Mouse (Mus musculus): Measurements from ENCODE around the gene Usp7. TPM values are rescaled to one million over a fixed set of nuclear protein-coding genes. Genes with fewer than 3 reads are reported as not detected.
A peak's percentile ranks its signal among the peaks of the same experiment; 100 is the strongest.

Usp7 gene
- total and polyA plus RNA-seq, 3 experiments, result 94.2 to 425 (median 101) TPM

GRCm38 (mm10) chr16:8736757-8737156 lies 55.4 kb downstream of the Usp7 start:
- Histone ChIP-seq H3K27me3 (ENCODE audit: control insufficient read depth in 1 of 2, insufficient read depth in 2 of 2, low read length in 2 of 2) (no peaks in the 10 kb centered on the region), H3K4me1 (ENCODE audit: control insufficient read depth in 1 of 2, insufficient read depth in 2 of 2, low read length in 2 of 2) (peaks cover 4 to 30% of the 10 kb centered on the region in 2 experiments; a peak in 3 of 4 replicates), H3K9me3 (replicated peaks; ENCODE audit: insufficient read depth, low read length) (no peaks in the 10 kb centered on the region), H3K4me3 (ENCODE audit: control insufficient read depth in 1 of 2, insufficient read depth in 1 of 2, low read depth in 2 of 2, low read length in 2 of 2) (peak overlapping the region; percentile 73 to 93), H3K27ac (ENCODE audit: control insufficient read depth, low read depth, low read length) (no peak overlapping the region), H3K79me2 (ENCODE audit: control insufficient read depth, insufficient read depth, low read length, poor library complexity) (peaks cover 69% of the 10 kb centered on the region), H3K36me3 (ENCODE audit: control insufficient read depth in 1 of 2, insufficient read depth in 2 of 2, low read length in 2 of 2) (peaks cover 4 to 23% of the 10 kb centered on the region in 2 experiments), H3K9ac (ENCODE audit: control insufficient read depth, low read depth, low read length, poor library complexity, severe bottlenecking) (peak overlapping the region; percentile 97)
- peak; percentile 68 for DNase-seq (ENCODE audit: low read depth, low spot score)
- no peak for TF ChIP-seq HCFC1 (IDR thresholded peaks at IDR 0.05; ENCODE audit: low read depth, low read length)
- no peak for TF ChIP-seq SMC3 (IDR thresholded peaks at IDR 0.05; ENCODE audit: low read depth, low read length)
- TF ChIP-seq ETS1 (IDR thresholded peaks at IDR 0.05; ENCODE audit: low read depth, low read length), result peak; percentile 46
- TF ChIP-seq NELFE (IDR thresholded peaks at IDR 0.05; ENCODE audit: low read depth, low read length), result no peak
- no peak for TF ChIP-seq E2F4 (IDR thresholded peaks at IDR 0.05; ENCODE audit: borderline replicate concordance, low read depth, low read length)
- TF ChIP-seq NRF1 (IDR thresholded peaks at IDR 0.05; ENCODE audit: insufficient read depth, low read depth, low read length, poor library complexity, severe bottlenecking), result no peak
- TF ChIP-seq POLR2A (IDR thresholded peaks at IDR 0.05; ENCODE audit: control insufficient read depth in 1 of 2, insufficient read depth in 1 of 2, low read depth in 1 of 2, low read length in 2 of 2, poor library complexity in 1 of 2), result no peak
- TF ChIP-seq POLR2AphosphoS5 (IDR thresholded peaks at IDR 0.05; ENCODE audit: borderline replicate concordance, low read depth, low read length), result no peak
- TF ChIP-seq BHLHE40 (IDR thresholded peaks at IDR 0.05; ENCODE audit: borderline replicate concordance, low read depth, low read length), result no peak
- peak; percentile 11 for TF ChIP-seq SIN3A (IDR thresholded peaks at IDR 0.05; ENCODE audit: low read length)
- TF ChIP-seq MYB (IDR thresholded peaks at IDR 0.05; ENCODE audit: low read depth, low read length), result no peak
- peak; percentile 44; the same call in 1 of the 2 replicates for TF ChIP-seq RCOR1 (IDR thresholded peaks at IDR 0.05; ENCODE audit: low read depth, low read length)
- TF ChIP-seq GATA1 (IDR thresholded peaks at IDR 0.05; ENCODE audit: low read depth, low read length), result peak; percentile 69
- no peak for TF ChIP-seq MYC (IDR thresholded peaks at IDR 0.05; ENCODE audit: low read depth, low read length)
- TF ChIP-seq CHD2 (IDR thresholded peaks at IDR 0.05; ENCODE audit: low read length), result no peak
- TF ChIP-seq USF1 (IDR thresholded peaks at IDR 0.05; ENCODE audit: low read depth, low read length), result no peak
- TF ChIP-seq EP300 (IDR thresholded peaks at IDR 0.05; ENCODE audit: low read depth in 1 of 2, low read length in 2 of 2), result peak; percentile 51 to 72
- TF ChIP-seq ZMIZ1 (IDR thresholded peaks at IDR 0.05; ENCODE audit: low read depth, low read length), result no peak
- TF ChIP-seq POLR2AphosphoS2 (IDR thresholded peaks at IDR 0.05; ENCODE audit: low read length), result no peak
- TF ChIP-seq RAD21 (IDR thresholded peaks at IDR 0.05; ENCODE audit: low read depth, low read length), result no peak
- TF ChIP-seq ELF1 (IDR thresholded peaks at IDR 0.05; ENCODE audit: low read depth, low read length), result no peak
- peak; percentile 80 for TF ChIP-seq TCF12 (IDR thresholded peaks at IDR 0.05; ENCODE audit: low read depth, low read length)
- no peak for TF ChIP-seq JUND (IDR thresholded peaks at IDR 0.05; ENCODE audit: low read depth, low read length)
- TF ChIP-seq MXI1 (IDR thresholded peaks at IDR 0.05; ENCODE audit: low read depth, low read length), result no peak
- no peak for TF ChIP-seq MAFK (IDR thresholded peaks at IDR 0.05; ENCODE audit: borderline replicate concordance, low read depth, low read length)
- no peak for TF ChIP-seq MAX (IDR thresholded peaks at IDR 0.05; ENCODE audit: low read length)
- no peak for TF ChIP-seq KAT2A (conservative IDR thresholded peaks at IDR 0.05; ENCODE audit: low read depth, low read length)
- TF ChIP-seq CHD1 (IDR thresholded peaks at IDR 0.05; ENCODE audit: low read depth, low read length), result no peak; the same call in 1 of the 2 replicates
- TF ChIP-seq CTCF (IDR thresholded peaks at IDR 0.05 in 2 of 3, conservative IDR thresholded peaks at IDR 0.05 in 1 of 3; ENCODE audit: control insufficient read depth in 1 of 3, insufficient read depth in 1 of 3, low read depth in 2 of 3, low read length in 3 of 3, poor library complexity in 1 of 3, severe bottlenecking in 1 of 3), result no peak
- TF ChIP-seq MAZ (IDR thresholded peaks at IDR 0.05; ENCODE audit: low read depth, low read length), result no peak
- no peak for TF ChIP-seq GABPA (IDR thresholded peaks at IDR 0.05; ENCODE audit: low read depth, low read length)
- no peak for TF ChIP-seq ZC3H11A (IDR thresholded peaks at IDR 0.05; ENCODE audit: low read depth, low read length)
- TF ChIP-seq ZKSCAN1 (IDR thresholded peaks at IDR 0.05; ENCODE audit: low read depth, low read length), result no peak
- TF ChIP-seq UBTF (IDR thresholded peaks at IDR 0.05; ENCODE audit: borderline replicate concordance, insufficient read depth, low read depth, low read length), result 0 out of 2 replicates have a peak, but pooled peaks have one; percentile 25
- TF ChIP-seq TAL1 (IDR thresholded peaks at IDR 0.05; ENCODE audit: low read length), result peak; percentile 62
- TF ChIP-seq ZNF384 (IDR thresholded peaks at IDR 0.05; ENCODE audit: low read depth, low read length), result no peak
- no peak for TF ChIP-seq MEF2A (IDR thresholded peaks at IDR 0.05; ENCODE audit: extremely low read depth, insufficient replicate concordance, low read depth, low read length, poor library complexity, severe bottlenecking)
- TF ChIP-seq TBP (IDR thresholded peaks at IDR 0.05; ENCODE audit: low read depth, low read length), result 0 out of 2 replicates have a peak, but pooled peaks have one; percentile 28

All from MEL (cell line).